ENCODE assay signal across 8 mouse cellular contexts in the genomic region with DNA sequence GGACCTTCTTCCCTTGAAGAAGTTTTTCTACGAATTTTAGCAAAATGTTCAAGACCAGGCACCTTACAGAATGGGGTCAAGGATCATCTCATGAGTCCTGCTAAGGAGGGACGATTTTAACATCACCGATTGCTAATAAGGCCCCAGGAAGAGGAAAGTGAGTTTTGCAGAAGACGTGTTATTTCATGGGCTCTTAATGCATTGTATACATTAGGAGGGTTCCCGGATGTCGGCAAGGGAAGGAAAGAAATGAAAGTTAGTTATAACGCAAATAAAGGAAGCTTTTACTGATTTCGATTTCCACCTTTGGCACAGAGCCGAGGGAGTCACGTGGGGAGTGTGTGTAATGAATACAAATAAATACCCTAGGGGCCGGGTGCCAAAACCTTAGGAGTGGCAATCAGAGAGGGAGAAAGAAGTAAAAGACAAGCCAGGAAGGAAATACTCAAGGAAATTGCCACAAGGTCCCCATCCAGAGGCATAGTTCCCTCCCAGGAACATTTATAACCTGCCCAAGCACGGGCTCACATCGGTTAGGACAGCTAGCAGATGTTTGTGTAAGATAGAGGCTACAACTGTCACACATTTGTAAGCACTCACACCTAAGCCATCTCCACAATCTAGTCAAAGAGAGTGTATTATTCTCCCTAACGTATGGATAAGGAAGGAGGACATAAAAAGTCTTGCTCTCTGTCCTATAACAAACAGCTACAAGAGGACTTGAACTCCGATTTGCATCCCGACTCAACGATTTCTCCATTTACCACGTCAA. TPM values are rescaled to one million over a fixed set of nuclear protein-coding genes. Genes with fewer than 3 reads are reported as not detected.
A peak's percentile ranks its signal among the peaks of the same experiment; 100 is the strongest.
DNase-seq lines count a peak whose midpoint lies in the region; ATAC-seq and TF ChIP-seq lines count a peak whose summit lies in the region.

No protein-coding gene starts in this region.

- H3K4me3 ChIP-seq in forebrain, postnatal 0 days (ENCODE audit: low read depth, low read length): no peak overlapping the region
- no peak overlapping the region for H3K4me3 ChIP-seq in forebrain, embryonic 11.5 days (ENCODE audit: low read depth, low read length)

- ATAC-seq in forebrain, postnatal 0 days: no peak
- no peak for ATAC-seq in forebrain, embryonic 11.5 days (replicated peaks; ENCODE audit: low FRiP score)

- no peaks in the 10 kb centered on the region for H3K36me3 ChIP-seq in forebrain, postnatal 0 days (ENCODE audit: insufficient read depth)
- H3K36me3 ChIP-seq in forebrain, embryonic 11.5 days (ENCODE audit: control insufficient read depth, insufficient read depth, low read length): no peaks in the 10 kb centered on the region

- no peaks in the 10 kb centered on the region for H3K27me3 ChIP-seq in forebrain, postnatal 0 days (ENCODE audit: insufficient read depth, low read length)
- H3K27me3 ChIP-seq in forebrain, embryonic 11.5 days (ENCODE audit: control insufficient read depth, insufficient read depth, low read length): no peaks in the 10 kb centered on the region

- 51% methylated on average over 18 of the region's 18 CpGs for WGBS in forebrain, postnatal 0 days
- WGBS in forebrain, embryonic 11.5 days: 87% methylated on average over 18 of the region's 18 CpGs

- no peaks in the 10 kb centered on the region for H3K9me3 ChIP-seq in forebrain, postnatal 0 days (ENCODE audit: low read length)
- H3K9me3 ChIP-seq in forebrain, embryonic 11.5 days (ENCODE audit: control insufficient read depth, low read length): no peaks in the 10 kb centered on the region

- H3K9ac ChIP-seq in forebrain, postnatal 0 days: no peak overlapping the region
- no peak overlapping the region for H3K9ac ChIP-seq in forebrain, embryonic 11.5 days (ENCODE audit: low read length)

- intact Hi-C loops in gastrocnemius, postnatal 36 days (cut with DNase I): no loop called here

- peak overlapping the region; percentile 24 for H3K4me2 ChIP-seq in forebrain, postnatal 0 days (ENCODE audit: low read depth)
- no peak overlapping the region for H3K4me2 ChIP-seq in forebrain, embryonic 11.5 days (ENCODE audit: low read depth, low read length, severe bottlenecking)

- H3K27ac ChIP-seq in forebrain, postnatal 0 days (ENCODE audit: low read depth, low read length): no peak overlapping the region
- H3K27ac ChIP-seq in forebrain, embryonic 11.5 days (ENCODE audit: low read depth, low read length): no peak overlapping the region

- no peak for TF ChIP-seq CTCF in forebrain, postnatal 0 days (IDR thresholded peaks at IDR 0.05; ENCODE audit: low read depth)

- DNase-seq in forebrain, postnatal 0 days: peak; percentile 79
- DNase-seq in forebrain, embryonic 11.5 days (ENCODE audit: low spot score): no peak
- peak; percentile 62 for DNase-seq in right cerebral cortex, postnatal 4 days
- DNase-seq in right cerebral cortex, postnatal 25 days: no peak
- DNase-seq in kidney, postnatal 4 days: peak; percentile 62 to 68
- peak; percentile 23 for DNase-seq in ovary, postnatal 36 days (ENCODE audit: low spot score)
- no peak for DNase-seq in gastrocnemius, postnatal 36 days
- no peak for DNase-seq in MN1 (ENCODE audit: low spot score)

- no peaks in the 10 kb centered on the region; the same call in 1 of the 2 replicates for H3K4me1 ChIP-seq in forebrain, postnatal 0 days (ENCODE audit: insufficient read depth)
- no peaks in the 10 kb centered on the region for H3K4me1 ChIP-seq in forebrain, embryonic 11.5 days (replicated peaks; ENCODE audit: control insufficient read depth, insufficient read depth, low read length)

RNA-seq across cellular contexts. Expression of a gene that starts 35.7 kb away (rescaled TPM):
- 57.6 and 65.3 TPM in 2 replicates for total RNA-seq in forebrain, postnatal 0 days (2014; rRNA removed)
- 35.0 and 41.0 TPM in 2 replicates for polyA plus RNA-seq in forebrain, postnatal 0 days (2015; fragmentation: Nextera tagmentation; extraction: Ambion mirVana)
- polyA plus RNA-seq in forebrain, embryonic 11.5 days (2014; fragmentation: Nextera tagmentation; extraction: Ambion mirVana): 10.6 and 12.9 TPM in 2 replicates
- 10 to 100 TPM; 55.6 to 58.2 TPM for total RNA-seq in gastrocnemius, postnatal 36 days (2021)

Comparison
In these comparisons a context has a peak if more than half of its experiments do, and no peak if none do; other contexts are left out.
1. DNase-seq: peak in forebrain, postnatal 0 days (single experiment), right cerebral cortex, postnatal 4 days (single experiment), kidney, postnatal 4 days (2 of 2) and ovary, postnatal 36 days (single experiment); none in forebrain, embryonic 11.5 days (single experiment), right cerebral cortex, postnatal 25 days (single experiment), gastrocnemius, postnatal 36 days (0 of 2) and MN1 (single experiment).